Mouse (Mus musculus): ENCODE data around the gene Kif23. TPM values are rescaled to one million over a fixed set of nuclear protein-coding genes. Genes with fewer than 3 reads are reported as not detected.

The Kif23 gene
- polyA plus RNA-seq, 1 experiment from 2014 or later = 16.2 TPM

GRCm38 (mm10) chr9:61909633-61910032, 36.9 kb downstream of the Kif23 start:
- Histone ChIP-seq H3K9me3 (ENCODE audit: control insufficient read depth) (no peaks in the 10 kb centered on the region), H3K4me1 (replicated peaks; ENCODE audit: control insufficient read depth, insufficient read depth, low read length) (0 out of 2 replicates have a peak, but pooled peaks cover 3% of the 10 kb centered on the region)
- ATAC-seq = no peak

GRCm38 (mm10) chr9:61908832-61909407, 37.7 kb downstream of the Kif23 start:
- Histone ChIP-seq H3K4me3 (ENCODE audit: low read depth, low read length) (no peak overlapping the region), H3K4me2 (replicated peaks; ENCODE audit: low read depth) (no peak overlapping the region), H3K4me1 (replicated peaks; ENCODE audit: control insufficient read depth, insufficient read depth, low read length) (0 out of 2 replicates have a peak, but pooled peaks cover 3% of the 10 kb centered on the region), H3K36me3 (ENCODE audit: control insufficient read depth, insufficient read depth) (peaks cover 19% of the 10 kb centered on the region), H3K27ac (ENCODE audit: low read depth, low read length) (no peak overlapping the region), H3K27me3 (replicated peaks; ENCODE audit: control insufficient read depth, insufficient read depth, low read length) (no peaks in the 10 kb centered on the region), H3K9me3 (ENCODE audit: control insufficient read depth) (no peaks in the 10 kb centered on the region), H3K9ac (ENCODE audit: low read depth, low read length) (no peak overlapping the region)
- ATAC-seq = no peak
- WGBS = 87% methylated on average over 11 of the region's 11 CpGs
- no peak for TF ChIP-seq CTCF (IDR thresholded peaks at IDR 0.05; ENCODE audit: low read depth)

More at GRCm38 (mm10) chr9:61909633-61910032, 36.9 kb downstream of the Kif23 start:
- Histone ChIP-seq H3K4me3 (ENCODE audit: low read depth, low read length) (no peak overlapping the region), H3K27me3 (replicated peaks; ENCODE audit: control insufficient read depth, insufficient read depth, low read length) (no peaks in the 10 kb centered on the region), H3K27ac (ENCODE audit: low read depth, low read length) (no peak overlapping the region), H3K4me2 (replicated peaks; ENCODE audit: low read depth) (no peak overlapping the region), H3K9ac (ENCODE audit: low read depth, low read length) (no peak overlapping the region), H3K36me3 (ENCODE audit: control insufficient read depth, insufficient read depth) (peaks cover 19% of the 10 kb centered on the region)
- 57% methylated on average over 1 of the region's 1 CpGs for WGBS
- TF ChIP-seq CTCF (IDR thresholded peaks at IDR 0.05; ENCODE audit: low read depth) = no peak

GRCm38 (mm10) chr9:61908341-61908740, 38.2 kb downstream of the Kif23 start:
- H3K27ac ChIP-seq (ENCODE audit: low read depth, low read length) = no peak overlapping the region
- no peak for TF ChIP-seq CTCF (IDR thresholded peaks at IDR 0.05; ENCODE audit: low read depth)
- no peaks in the 10 kb centered on the region for H3K9me3 ChIP-seq (ENCODE audit: control insufficient read depth)
- no peak for ATAC-seq
- no peak overlapping the region for H3K4me3 ChIP-seq (ENCODE audit: low read depth, low read length)
- 0 out of 2 replicates have a peak, but pooled peaks cover under 1% of the 10 kb centered on the region for H3K4me1 ChIP-seq (replicated peaks; ENCODE audit: control insufficient read depth, insufficient read depth, low read length)
- WGBS = 78% methylated on average over 3 of the region's 3 CpGs
- H3K9ac ChIP-seq (ENCODE audit: low read depth, low read length) = no peak overlapping the region
- no peaks in the 10 kb centered on the region for H3K27me3 ChIP-seq (replicated peaks; ENCODE audit: control insufficient read depth, insufficient read depth, low read length)
- no peak overlapping the region for H3K4me2 ChIP-seq (replicated peaks; ENCODE audit: low read depth)
- H3K36me3 ChIP-seq (ENCODE audit: control insufficient read depth, insufficient read depth) = peaks cover 19% of the 10 kb centered on the region

GRCm38 (mm10) chr9:61907621-61908295, 38.8 kb downstream of the Kif23 start:
- Histone ChIP-seq H3K27me3 (replicated peaks; ENCODE audit: control insufficient read depth, insufficient read depth, low read length) (no peaks in the 10 kb centered on the region), H3K4me3 (ENCODE audit: low read depth, low read length) (no peak overlapping the region), H3K4me2 (replicated peaks; ENCODE audit: low read depth) (no peak overlapping the region), H3K27ac (ENCODE audit: low read depth, low read length) (no peak overlapping the region), H3K4me1 (replicated peaks; ENCODE audit: control insufficient read depth, insufficient read depth, low read length) (no peaks in the 10 kb centered on the region), H3K36me3 (ENCODE audit: control insufficient read depth, insufficient read depth) (peaks cover 16% of the 10 kb centered on the region), H3K9ac (ENCODE audit: low read depth, low read length) (no peak overlapping the region), H3K9me3 (ENCODE audit: control insufficient read depth) (no peaks in the 10 kb centered on the region)
- 83% methylated on average over 4 of the region's 4 CpGs for WGBS
- no peak for ATAC-seq
- no peak for TF ChIP-seq CTCF (IDR thresholded peaks at IDR 0.05; ENCODE audit: low read depth)

GRCm38 (mm10) chr9:61906912-61907311, 39.7 kb downstream of the Kif23 start:
- H3K4me2 ChIP-seq (replicated peaks; ENCODE audit: low read depth) = no peak overlapping the region
- no peaks in the 10 kb centered on the region for H3K4me1 ChIP-seq (replicated peaks; ENCODE audit: control insufficient read depth, insufficient read depth, low read length)
- TF ChIP-seq CTCF (IDR thresholded peaks at IDR 0.05; ENCODE audit: low read depth) = peak; percentile 78
- no peaks in the 10 kb centered on the region for H3K27me3 ChIP-seq (replicated peaks; ENCODE audit: control insufficient read depth, insufficient read depth, low read length)
- H3K27ac ChIP-seq (ENCODE audit: low read depth, low read length) = no peak overlapping the region
- no peak for ATAC-seq
- no peak overlapping the region for H3K4me3 ChIP-seq (ENCODE audit: low read depth, low read length)
- H3K9ac ChIP-seq (ENCODE audit: low read depth, low read length) = no peak overlapping the region
- WGBS = 60% methylated on average over 10 of the region's 10 CpGs
- H3K9me3 ChIP-seq (ENCODE audit: control insufficient read depth) = no peaks in the 10 kb centered on the region
- H3K36me3 ChIP-seq (ENCODE audit: control insufficient read depth, insufficient read depth) = peaks cover 7% of the 10 kb centered on the region

GRCm38 (mm10) chr9:61905576-61905975, 41.0 kb downstream of the Kif23 start:
- no peak for ATAC-seq
- WGBS = 71% methylated on average over 5 of the region's 5 CpGs
- no peaks in the 10 kb centered on the region for H3K27me3 ChIP-seq (replicated peaks; ENCODE audit: control insufficient read depth, insufficient read depth, low read length)
- H3K4me1 ChIP-seq (replicated peaks; ENCODE audit: control insufficient read depth, insufficient read depth, low read length) = no peaks in the 10 kb centered on the region
- H3K4me2 ChIP-seq (replicated peaks; ENCODE audit: low read depth) = no peak overlapping the region
- no peaks in the 10 kb centered on the region for H3K36me3 ChIP-seq (ENCODE audit: control insufficient read depth, insufficient read depth)
- H3K9me3 ChIP-seq (ENCODE audit: control insufficient read depth) = no peaks in the 10 kb centered on the region
- TF ChIP-seq CTCF (IDR thresholded peaks at IDR 0.05; ENCODE audit: low read depth) = no peak
- H3K4me3 ChIP-seq (ENCODE audit: low read depth, low read length) = no peak overlapping the region
- H3K9ac ChIP-seq (ENCODE audit: low read depth, low read length) = no peak overlapping the region
- H3K27ac ChIP-seq (ENCODE audit: low read depth, low read length) = no peak overlapping the region

All from intestine, postnatal 0 days (tissue).